Mouse (Mus musculus): ENCODE results near the gene 1810010H24Rik.
"Not testable (repeated sequence)": the region's sequence is repeated elsewhere in the genome, so short reads cannot be mapped to it uniquely, and the experiment has no call there.

Gene 1810010H24Rik

DNA sequence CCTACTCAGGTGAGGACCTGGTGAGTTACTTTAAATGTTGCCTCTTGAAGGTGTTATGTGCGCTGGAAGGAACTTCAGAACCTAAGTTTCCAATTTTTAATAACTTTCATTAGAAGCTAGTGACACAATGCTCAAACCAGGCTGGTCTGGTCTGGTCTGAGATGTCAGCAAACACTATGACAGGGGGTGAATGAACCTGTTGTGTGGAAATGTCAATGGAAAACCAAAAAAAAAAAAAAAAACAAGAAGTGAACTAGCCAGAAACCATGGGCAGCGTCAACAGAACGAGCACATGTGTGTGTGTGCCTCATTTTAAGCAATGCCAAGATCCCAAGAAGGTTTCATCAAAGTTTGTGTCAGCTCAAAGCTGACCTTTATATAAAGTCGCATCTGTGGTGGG lies 20.1 kb downstream of the 1810010H24Rik start:
- DNase-seq: no peak

DNA sequence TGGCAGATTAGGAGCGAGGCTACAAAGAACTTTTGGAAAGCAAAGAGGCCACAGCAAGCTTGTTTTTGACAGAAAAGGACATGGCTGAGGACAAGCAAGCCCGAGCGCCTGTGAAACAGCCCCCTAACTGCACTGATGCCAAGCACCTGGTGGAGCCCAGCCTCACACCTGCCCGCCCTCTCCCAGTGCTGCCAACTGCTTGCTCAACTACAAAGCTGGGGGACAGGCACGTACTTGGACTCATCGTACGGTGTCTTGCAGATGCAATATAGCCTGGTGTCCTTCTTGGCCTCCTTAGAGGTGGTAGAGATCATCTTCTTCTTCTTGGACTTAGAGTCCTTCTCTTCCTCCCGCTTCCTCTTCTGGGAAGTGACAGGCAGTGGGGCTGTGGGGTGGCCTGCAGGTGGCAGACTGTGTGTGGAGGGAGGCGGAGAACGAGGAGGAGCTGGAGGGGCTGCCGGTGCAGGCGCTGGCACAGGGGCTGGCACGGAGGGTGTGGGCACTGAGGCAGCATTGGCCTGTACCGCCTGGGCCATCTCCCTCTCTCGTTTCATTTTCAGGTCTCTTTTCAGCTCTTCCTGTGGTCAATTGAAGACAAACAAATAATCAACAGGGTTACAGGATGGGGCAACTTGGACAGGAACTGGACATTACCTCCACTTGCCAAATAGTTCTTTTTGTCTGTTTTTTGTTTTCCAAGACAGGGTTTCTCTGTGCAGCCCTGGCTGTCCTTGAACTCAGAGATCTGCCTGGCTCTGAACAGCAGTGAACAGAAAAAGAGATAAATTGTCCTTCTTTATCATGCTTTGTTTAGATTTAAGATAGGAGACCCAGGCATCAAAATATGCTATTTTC lies 21.5 kb downstream of the 1810010H24Rik start:
- DNase-seq: no peak

DNA sequence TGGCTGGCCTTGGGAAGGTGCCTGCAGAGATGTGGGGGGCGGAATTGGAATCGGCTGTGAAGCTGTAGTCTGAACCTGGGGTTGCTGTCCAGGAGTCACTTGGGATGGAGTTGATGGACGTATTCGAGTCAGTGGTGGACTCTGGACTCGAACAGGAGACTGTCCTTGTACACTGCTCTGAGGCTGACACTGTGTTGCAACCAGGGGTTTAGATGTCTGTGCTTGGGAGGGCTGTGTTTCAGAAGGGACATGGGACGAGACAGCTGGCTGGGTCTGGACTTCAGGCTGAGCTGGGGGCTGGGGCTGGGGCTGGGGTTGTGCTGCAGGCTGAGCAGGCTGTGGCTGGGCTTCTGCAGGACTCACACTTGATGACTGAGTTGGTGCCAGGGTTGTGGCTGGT lies 29.4 kb downstream of the 1810010H24Rik start:
- no peak for DNase-seq

DNA sequence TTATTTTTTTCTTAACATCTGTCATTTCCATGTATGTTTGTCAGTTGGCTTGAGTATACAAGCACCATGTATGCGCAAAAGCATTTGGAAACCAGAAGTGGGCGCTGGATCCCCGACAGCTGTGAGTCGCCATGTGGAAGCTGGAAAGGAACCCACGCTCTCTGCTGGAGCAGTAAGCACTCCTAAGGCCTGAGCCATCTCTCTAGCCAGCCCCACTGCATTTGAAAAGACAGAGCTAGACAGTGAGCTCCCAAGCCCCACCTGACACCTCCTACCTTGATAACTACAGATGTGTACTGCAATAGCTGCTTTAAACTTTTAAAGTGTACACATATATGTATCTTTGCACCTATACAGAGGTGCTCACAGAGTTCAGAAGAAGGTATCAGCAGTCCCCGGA lies 31.9 kb downstream of the 1810010H24Rik start:
- no peak for DNase-seq

DNA sequence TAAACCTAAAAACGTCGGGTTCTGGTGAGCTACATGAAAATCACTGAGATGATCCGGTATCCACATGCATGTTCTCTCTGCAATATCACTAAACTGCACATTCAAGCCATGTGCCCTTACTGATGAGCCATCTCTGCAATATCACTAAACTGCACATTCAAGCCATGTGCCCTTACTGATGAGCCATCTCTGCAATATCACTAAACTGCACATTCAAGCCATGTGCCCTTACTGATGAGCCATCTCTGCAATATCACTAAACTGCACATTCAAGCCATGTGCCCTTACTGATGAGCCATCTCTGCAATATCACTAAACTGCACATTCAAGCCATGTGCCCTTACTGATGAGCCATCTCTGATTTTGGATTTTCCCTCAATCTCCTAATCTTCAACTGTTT lies 34.2 kb downstream of the 1810010H24Rik start:
- not testable (repeated sequence) for DNase-seq

DNA sequence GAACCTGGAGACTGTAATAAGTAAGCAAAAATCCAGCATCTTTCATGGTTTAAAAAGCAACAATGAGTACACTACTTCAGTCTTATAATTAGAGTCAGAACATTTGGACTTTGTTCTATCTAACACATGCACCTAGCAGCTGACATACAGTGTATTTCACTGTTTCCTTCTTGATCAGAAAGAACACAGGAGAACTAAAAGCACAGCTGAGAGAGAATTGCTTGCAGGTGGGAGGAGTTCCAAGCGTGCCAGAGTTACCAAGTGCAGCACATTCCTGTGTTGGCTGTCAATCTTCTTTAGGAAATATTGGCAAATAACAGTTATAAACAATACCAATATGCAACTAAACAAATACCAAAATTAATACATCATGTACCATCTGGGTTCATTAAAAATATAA lies 35.5 kb downstream of the 1810010H24Rik start:
- DNase-seq: no peak

DNA sequence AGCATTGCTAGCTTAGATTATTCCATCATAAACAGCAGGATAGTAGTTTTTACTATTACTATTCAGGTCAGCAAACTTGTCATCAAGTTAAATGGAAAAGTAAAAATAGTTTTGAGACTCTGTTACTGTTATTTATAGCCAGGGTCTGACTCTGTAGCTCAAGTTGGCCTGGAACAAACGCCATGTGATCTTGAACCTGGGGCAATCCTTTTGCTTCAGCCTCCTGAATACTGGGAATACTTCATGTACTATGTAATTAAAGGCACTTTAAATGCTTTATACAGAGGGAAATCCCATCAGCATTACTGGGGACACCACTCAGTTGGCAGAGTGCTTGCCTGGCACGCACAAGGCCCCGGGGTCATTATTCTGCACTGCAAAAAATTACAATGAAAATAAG lies 37.6 kb downstream of the 1810010H24Rik start:
- no peak for DNase-seq

DNA sequence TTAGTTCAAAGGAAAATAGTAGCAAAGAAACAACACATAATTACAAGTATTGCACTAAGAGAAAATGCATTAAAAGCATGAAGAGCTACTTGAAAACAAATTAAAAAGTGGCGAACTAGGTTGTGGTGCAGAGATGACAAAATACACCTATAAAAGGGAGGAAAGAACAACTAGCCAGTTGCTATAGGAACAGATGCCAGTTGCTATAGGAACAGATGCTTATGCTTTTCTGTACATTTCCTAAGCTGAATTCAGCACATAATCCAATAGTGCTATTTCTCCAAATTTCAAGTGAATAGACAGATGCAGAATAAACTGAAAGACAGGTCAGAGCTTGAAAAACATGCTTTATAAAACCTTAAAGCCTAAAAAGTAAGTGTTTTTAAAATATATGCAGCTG lies 39.1 kb downstream of the 1810010H24Rik start:
- DNase-seq: no peak

DNA sequence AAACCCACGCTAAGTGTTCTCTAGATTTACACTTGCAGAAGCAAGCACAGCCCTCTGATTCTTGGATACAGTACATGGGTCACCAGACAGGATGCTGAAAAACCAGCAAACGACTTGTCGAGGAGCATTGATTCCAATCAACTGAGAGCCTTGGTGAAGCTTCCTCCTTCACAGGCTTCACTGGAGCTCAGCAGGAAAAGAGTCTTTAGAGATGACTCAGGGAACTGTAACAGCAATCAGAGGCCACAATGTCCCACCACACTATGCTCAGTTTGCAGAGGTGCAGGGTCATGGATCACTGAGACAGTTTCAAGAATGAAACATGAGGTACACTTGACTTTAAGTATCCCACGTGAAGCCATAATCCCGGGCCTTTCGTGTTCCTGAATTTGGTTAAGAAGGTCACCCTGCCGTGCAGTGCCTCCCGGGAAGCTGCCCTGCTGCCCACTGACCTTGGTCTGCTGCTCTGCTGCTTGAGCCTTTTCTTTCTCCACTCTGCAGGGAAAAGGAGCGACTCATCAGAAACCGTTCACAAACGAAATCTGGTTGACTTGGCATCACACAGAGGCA lies 39.8 kb downstream of the 1810010H24Rik start:
- DNase-seq: no peak

Data from cerebellum, adult 11 months (tissue).